Mouse (Mus musculus) heart, adult 2 months (tissue): ENCODE measurements at regions not wholly inside any gene's neighbourhood (a gene's known extent, or its start where the extent isn't known, plus 50 kb on each side); places are given as distances from the start of the nearest gene placed in this dataset.

ENCODE experiments used
- DNase-seq, 2 experiments: peaks; one replicate each; pipeline ENCODE4 v3.0.0; 2021
- H3K27ac ChIP-seq: fragments of 200-600 bp; 2 replicates; pipeline ENCODE4 v1.8.1; 2022
- H3K27me3 ChIP-seq: fragments of 200-500 bp; 2 replicates; pipeline ENCODE4 v1.6.1; 2012; ENCODE audit warnings: mild to moderate bottlenecking, low read length, inconsistent platforms, mixed read lengths; ENCODE audit not compliant: control insufficient read depth, insufficient read depth
- H3K36me3 ChIP-seq: fragments of 200-500 bp; 2 replicates; pipeline ENCODE4 v1.6.1; 2012; ENCODE audit warnings: low read length, inconsistent platforms; ENCODE audit not compliant: control insufficient read depth, insufficient read depth
- H3K4me1 ChIP-seq: fragments of 200-500 bp; 2 replicates; pipeline ENCODE4 v1.6.1; 2011; ENCODE audit warnings: low read length; ENCODE audit not compliant: control insufficient read depth, insufficient read depth
- H3K4me3 ChIP-seq: fragments of 200-600 bp; 2 replicates; pipeline ENCODE4 v1.8.1; 2022
- H3K79me2 ChIP-seq: fragments of 200-500 bp; replicated peaks from 2 replicates; pipeline ENCODE4 v1.6.1; 2012; ENCODE audit warnings: mild to moderate bottlenecking, inconsistent platforms, low read length, moderate library complexity, mixed read lengths; ENCODE audit not compliant: control insufficient read depth, insufficient read depth
- H3K9ac ChIP-seq: fragments of 200-500 bp; 2 replicates; pipeline ENCODE4 v1.6.1; 2012; ENCODE audit warnings: low read depth, mild to moderate bottlenecking, control low read depth, inconsistent platforms, low read length, mixed read lengths
- CTCF ChIP-seq: fragments of 200-600 bp; IDR thresholded peaks from 2 replicates; pipeline ENCODE4 v1.8.1; 2022; ENCODE audit warnings: antibody characterized with exemption, mild to moderate bottlenecking, moderate library complexity
- EP300 ChIP-seq: fragments of 200-500 bp; IDR thresholded peaks from 2 replicates; pipeline ENCODE4 v1.6.1; 2011; ENCODE audit warnings: low read depth, low read length, control low read depth; ENCODE audit not compliant: insufficient read depth
- POLR2A ChIP-seq: fragments of 200-500 bp; IDR thresholded peaks from 2 replicates; pipeline ENCODE4 v1.6.1; 2011; ENCODE audit warnings: mild to moderate bottlenecking, low read depth, low read length, control low read depth; ENCODE audit not compliant: insufficient read depth
- WGBS: fragments of 180-500 bp; shearing (Covaris S2); methylation state at CpG from one replicate; pipeline ENCODE4 v1.1.7; 2018; 5-methylcytosine and 5-hydroxymethylcytosine counted together
- intact Hi-C: fragments of 180-260 bp; cut with DNase I; formaldehyde crosslinking; loops from one replicate; pipeline ENCODE4 v1.15.1; 2025

GRCm38 (mm10) chr12:15918291-15918690 lies 101.6 kb upstream of the Trib2 start:
- Histone ChIP-seq H3K27ac (no peak overlapping the region), H3K79me2 (no peaks in the 10 kb centered on the region), H3K4me3 (no peak overlapping the region), H3K4me1 (no peaks in the 10 kb centered on the region), H3K36me3 (no peaks in the 10 kb centered on the region), H3K27me3 (no peaks in the 10 kb centered on the region), H3K9ac (no peak overlapping the region)
- intact Hi-C loops, result no loop called here
- 87% methylated on average over 1 of the region's 1 CpGs for WGBS
- DNase-seq, result no peak
- TF ChIP-seq CTCF, result no peak
- TF ChIP-seq EP300, result no peak
- no peak for TF ChIP-seq POLR2A

GRCm38 (mm10) chr12:15912959-15913358 lies 96.2 kb upstream of the Trib2 start:
- Histone ChIP-seq H3K9ac (no peak overlapping the region), H3K36me3 (no peaks in the 10 kb centered on the region), H3K4me1 (peaks cover 6% of the 10 kb centered on the region), H3K27me3 (no peaks in the 10 kb centered on the region), H3K79me2 (no peaks in the 10 kb centered on the region), H3K27ac (no peak overlapping the region), H3K4me3 (no peak overlapping the region)
- TF ChIP-seq POLR2A, result no peak
- no peak for TF ChIP-seq EP300
- TF ChIP-seq CTCF, result no peak
- no peak for DNase-seq
- WGBS, result 48% methylated on average over 1 of the region's 1 CpGs
- intact Hi-C loops, result no loop called here

- no peak overlapping the region for H3K9ac ChIP-seq
- H3K4me1 ChIP-seq, result peaks cover 6% of the 10 kb centered on the region
- no peak overlapping the region for H3K4me3 ChIP-seq
- no peak for DNase-seq
- H3K27me3 ChIP-seq, result no peaks in the 10 kb centered on the region; the same call in 1 of the 2 replicates
- intact Hi-C loops, result no loop called here
- 52% methylated on average over 3 of the region's 3 CpGs for WGBS
- H3K27ac ChIP-seq, result no peak overlapping the region
- no peaks in the 10 kb centered on the region for H3K79me2 ChIP-seq
- TF ChIP-seq POLR2A, result no peak
- TF ChIP-seq CTCF, result no peak
- TF ChIP-seq EP300, result no peak
- H3K36me3 ChIP-seq, result no peaks in the 10 kb centered on the region
These were observed 95.8 kb upstream of the Trib2 start for GRCm38 (mm10) chr12:15912491-15912890.

GRCm38 (mm10) chr12:15911254-15911991 lies 94.7 kb upstream of the Trib2 start:
- WGBS, result 74% methylated on average over 1 of the region's 1 CpGs
- Histone ChIP-seq H3K79me2 (no peaks in the 10 kb centered on the region), H3K4me1 (peaks cover 6% of the 10 kb centered on the region), H3K36me3 (no peaks in the 10 kb centered on the region), H3K4me3 (no peak overlapping the region), H3K27ac (no peak overlapping the region), H3K27me3 (no peaks in the 10 kb centered on the region; the same call in 1 of the 2 replicates), H3K9ac (no peak overlapping the region)
- intact Hi-C loops, result no loop called here
- no peak for DNase-seq
- TF ChIP-seq POLR2A (no peak), CTCF (no peak), EP300 (no peak)

GRCm38 (mm10) chr12:15897539-15897938 lies 80.8 kb upstream of the Trib2 start:
- 95% methylated on average over 2 of the region's 2 CpGs for WGBS
- DNase-seq, result no peak
- Histone ChIP-seq H3K9ac (no peak overlapping the region), H3K4me1 (no peaks in the 10 kb centered on the region), H3K4me3 (no peak overlapping the region), H3K27me3 (no peaks in the 10 kb centered on the region), H3K79me2 (no peaks in the 10 kb centered on the region), H3K27ac (no peak overlapping the region), H3K36me3 (no peaks in the 10 kb centered on the region)
- TF ChIP-seq EP300, result no peak
- no peak for TF ChIP-seq POLR2A
- no peak for TF ChIP-seq CTCF
- intact Hi-C loops, result no loop called here

GRCm38 (mm10) chr12:15896511-15896910 lies 79.8 kb upstream of the Trib2 start:
- TF ChIP-seq CTCF (no peak), POLR2A (no peak)
- Histone ChIP-seq H3K4me3 (no peak overlapping the region), H3K27ac (no peak overlapping the region), H3K36me3 (no peaks in the 10 kb centered on the region), H3K27me3 (no peaks in the 10 kb centered on the region), H3K9ac (no peak overlapping the region), H3K79me2 (no peaks in the 10 kb centered on the region), H3K4me1 (no peaks in the 10 kb centered on the region)
- intact Hi-C loops, result no loop called here
- no peak for DNase-seq
- 74% methylated on average over 3 of the region's 3 CpGs for WGBS
